Mouse (Mus musculus): ENCODE data around the gene Rad51ap1. TPM values are rescaled to one million over a fixed set of nuclear protein-coding genes. Genes with fewer than 3 reads are reported as not detected.

Gene Rad51ap1
- 65.8 and 68.8 TPM in 2 replicates for polyA plus RNA-seq (2015; fragmentation: Nextera tagmentation; extraction: Ambion mirVana)

- peak within 1 kb of the TSS; percentile 69 for H3K27ac ChIP-seq
- peak within 1 kb of the TSS; percentile 86 for H3K9ac ChIP-seq
- peak within 1 kb of the TSS; percentile 93 for H3K4me3 ChIP-seq
- peak; percentile 99 for ATAC-seq (ENCODE audit: borderline replicate concordance, extremely low read depth, low FRiP score, low TSS enrichment)
- H3K27me3 ChIP-seq: no peaks in the 10 kb centered on the region
- under 1% methylated on average over 33 of the region's 33 CpGs for WGBS
- H3K36me3 ChIP-seq: peaks cover 6% of the 10 kb centered on the region; the same call in 1 of the 2 replicates
- peak within 1 kb of the TSS; percentile 93 for H3K4me2 ChIP-seq
- H3K9me3 ChIP-seq: no peaks in the 10 kb centered on the region
- H3K4me1 ChIP-seq: peaks cover 28% of the 10 kb centered on the region
These were observed at the start of gene Rad51ap1, which contains the start of gene D6Wsu163e for GRCm38 (mm10) chr6:126939487-126940171. Rad51ap1 (minus strand) TSS chr6:126939587. D6Wsu163e (plus strand) TSS chr6:126939962.

- Histone ChIP-seq H3K4me1 (no peaks in the 10 kb centered on the region), H3K4me3 (no peak overlapping the region), H3K27ac (no peak overlapping the region), H3K4me2 (no peak overlapping the region), H3K9ac (no peak overlapping the region), H3K27me3 (no peaks in the 10 kb centered on the region), H3K36me3 (no peaks in the 10 kb centered on the region; the same call in 1 of the 2 replicates), H3K9me3 (no peaks in the 10 kb centered on the region)
- ATAC-seq (ENCODE audit: borderline replicate concordance, extremely low read depth, low FRiP score, low TSS enrichment): no peak
- WGBS: 38% methylated on average over 5 of the region's 5 CpGs
These were observed 42.3 kb upstream of the Rad51ap1 start for GRCm38 (mm10) chr6:126981539-126982234.

DNA sequence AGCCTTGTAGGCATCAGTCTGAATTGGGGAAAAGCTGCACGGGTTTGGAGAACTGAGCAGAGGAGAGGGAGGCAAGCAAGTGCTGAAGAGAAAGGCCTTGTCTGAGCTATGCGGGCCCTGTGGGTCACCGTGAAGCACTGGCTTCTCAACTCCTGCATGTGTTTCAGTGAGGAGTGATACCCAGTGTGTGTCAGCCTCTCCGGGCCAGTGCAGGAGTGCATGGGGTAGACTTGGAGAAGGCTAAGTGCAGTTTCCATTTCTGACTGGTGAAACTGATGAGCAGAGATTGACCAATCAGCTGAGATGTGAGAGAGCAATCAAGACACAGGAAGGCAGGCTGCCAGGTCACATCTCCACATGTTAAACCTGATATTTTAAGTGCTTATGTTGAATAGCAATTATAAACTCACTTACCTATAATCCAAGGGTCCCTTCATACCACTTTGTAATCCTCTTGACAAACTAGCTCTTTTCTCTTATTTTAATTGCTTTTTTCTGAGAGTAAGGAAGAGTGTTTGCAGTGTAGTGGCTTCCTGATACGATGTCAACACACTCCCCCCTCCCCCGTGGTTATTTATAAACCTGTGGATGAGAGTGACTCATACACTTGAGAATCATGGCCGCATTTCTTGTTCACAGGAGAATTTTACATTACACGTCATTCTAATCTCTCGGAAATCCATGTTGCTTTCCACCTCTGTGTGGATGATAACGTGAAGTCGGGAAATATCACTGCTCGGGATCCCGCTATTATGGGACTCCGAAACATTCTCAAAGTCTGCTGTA is 27.0 kb upstream of the Rad51ap1 start:
- no peaks in the 10 kb centered on the region for H3K9me3 ChIP-seq
- H3K4me1 ChIP-seq: no peaks in the 10 kb centered on the region
- no peak overlapping the region for H3K4me2 ChIP-seq
- no peak overlapping the region for H3K27ac ChIP-seq
- no peak overlapping the region for H3K9ac ChIP-seq
- no peak for ATAC-seq (ENCODE audit: borderline replicate concordance, extremely low read depth, low FRiP score, low TSS enrichment)
- 0 out of 2 replicates have a peak, but pooled peaks cover 7% of the 10 kb centered on the region for H3K36me3 ChIP-seq
- no peak overlapping the region for H3K4me3 ChIP-seq
- no peaks in the 10 kb centered on the region for H3K27me3 ChIP-seq
- WGBS: 80% methylated on average over 14 of the region's 14 CpGs

DNA sequence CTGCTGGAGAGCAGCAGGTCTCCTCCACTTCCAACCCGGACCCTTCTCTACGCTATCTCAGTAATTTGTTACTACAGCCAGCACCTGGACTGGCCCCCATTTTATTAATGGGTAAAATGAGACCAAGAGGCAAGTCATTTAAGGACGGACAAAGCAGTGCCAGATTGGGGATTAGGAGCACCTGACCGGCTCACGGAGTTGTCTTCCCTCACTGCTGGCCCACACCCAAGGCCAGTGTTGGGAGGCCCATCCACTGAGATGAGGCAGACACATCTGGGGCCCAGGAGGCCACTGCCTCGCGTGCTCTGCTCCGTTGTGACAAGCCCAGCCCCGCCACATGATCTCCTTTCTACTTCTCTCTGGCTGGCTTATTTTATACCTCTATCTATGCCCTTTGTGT is 24.0 kb upstream of the Rad51ap1 start:
- ATAC-seq (ENCODE audit: borderline replicate concordance, extremely low read depth, low FRiP score, low TSS enrichment): no peak
- H3K9ac ChIP-seq: no peak overlapping the region
- WGBS: 88% methylated on average over 9 of the region's 9 CpGs

DNA sequence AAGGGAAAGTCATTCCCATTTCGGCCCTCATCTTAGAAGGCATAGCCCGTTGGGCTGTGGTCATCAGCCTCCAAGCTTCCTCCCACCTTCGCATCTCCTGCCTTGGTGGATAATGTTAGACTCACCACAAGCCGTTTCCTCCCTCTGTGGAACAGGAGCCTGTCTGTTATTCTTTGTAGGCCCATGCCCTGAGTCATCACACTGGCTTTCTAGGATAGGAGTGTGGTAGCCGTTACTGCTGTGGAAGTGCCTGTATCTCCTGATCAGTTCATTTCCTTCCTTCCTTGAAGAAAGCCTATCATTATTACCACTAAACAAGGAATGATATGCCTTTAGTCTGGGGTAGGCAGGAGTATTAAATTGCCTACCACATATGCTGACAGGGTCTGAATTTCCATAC is 23.3 kb upstream of the Rad51ap1 start:
- WGBS: 76% methylated on average over 5 of the region's 5 CpGs
- no peaks in the 10 kb centered on the region for H3K27me3 ChIP-seq
- no peak for ATAC-seq (ENCODE audit: borderline replicate concordance, extremely low read depth, low FRiP score, low TSS enrichment)

More for the DNA sequence above, 24.0 kb upstream of the Rad51ap1 start:
- Histone ChIP-seq H3K9me3 (no peaks in the 10 kb centered on the region), H3K27me3 (no peaks in the 10 kb centered on the region), H3K27ac (no peak overlapping the region), H3K4me3 (no peak overlapping the region), H3K4me2 (no peak overlapping the region), H3K36me3 (0 out of 2 replicates have a peak, but pooled peaks cover 7% of the 10 kb centered on the region), H3K4me1 (no peaks in the 10 kb centered on the region)

GRCm38 (mm10) chr6:126961371-126962018 is 22.1 kb upstream of the Rad51ap1 start:
- no peaks in the 10 kb centered on the region for H3K27me3 ChIP-seq
- H3K4me3 ChIP-seq: no peak overlapping the region
- H3K9me3 ChIP-seq: no peaks in the 10 kb centered on the region
- 85% methylated on average over 8 of the region's 8 CpGs for WGBS
- H3K27ac ChIP-seq: no peak overlapping the region
- ATAC-seq (ENCODE audit: borderline replicate concordance, extremely low read depth, low FRiP score, low TSS enrichment): no peak
- no peaks in the 10 kb centered on the region for H3K4me1 ChIP-seq
- no peak overlapping the region for H3K4me2 ChIP-seq
- H3K36me3 ChIP-seq: peaks cover 19% of the 10 kb centered on the region; the same call in 1 of the 2 replicates
- no peak overlapping the region for H3K9ac ChIP-seq

More for the DNA sequence above, 23.3 kb upstream of the Rad51ap1 start:
- H3K4me3 ChIP-seq: no peak overlapping the region
- H3K9me3 ChIP-seq: no peaks in the 10 kb centered on the region
- no peak overlapping the region for H3K9ac ChIP-seq
- no peaks in the 10 kb centered on the region for H3K4me1 ChIP-seq
- H3K4me2 ChIP-seq: no peak overlapping the region
- H3K27ac ChIP-seq: no peak overlapping the region
- 0 out of 2 replicates have a peak, but pooled peaks cover 9% of the 10 kb centered on the region for H3K36me3 ChIP-seq

GRCm38 (mm10) chr6:126955734-126956133 is 16.3 kb upstream of the Rad51ap1 start:
- Histone ChIP-seq H3K27ac (no peak overlapping the region), H3K27me3 (no peaks in the 10 kb centered on the region), H3K4me3 (no peak overlapping the region), H3K4me1 (no peaks in the 10 kb centered on the region), H3K36me3 (peaks cover 21% of the 10 kb centered on the region), H3K4me2 (no peak overlapping the region), H3K9me3 (no peaks in the 10 kb centered on the region), H3K9ac (no peak overlapping the region)
- no peak for ATAC-seq (ENCODE audit: borderline replicate concordance, extremely low read depth, low FRiP score, low TSS enrichment)
- 5% methylated on average over 10 of the region's 10 CpGs for WGBS

DNA sequence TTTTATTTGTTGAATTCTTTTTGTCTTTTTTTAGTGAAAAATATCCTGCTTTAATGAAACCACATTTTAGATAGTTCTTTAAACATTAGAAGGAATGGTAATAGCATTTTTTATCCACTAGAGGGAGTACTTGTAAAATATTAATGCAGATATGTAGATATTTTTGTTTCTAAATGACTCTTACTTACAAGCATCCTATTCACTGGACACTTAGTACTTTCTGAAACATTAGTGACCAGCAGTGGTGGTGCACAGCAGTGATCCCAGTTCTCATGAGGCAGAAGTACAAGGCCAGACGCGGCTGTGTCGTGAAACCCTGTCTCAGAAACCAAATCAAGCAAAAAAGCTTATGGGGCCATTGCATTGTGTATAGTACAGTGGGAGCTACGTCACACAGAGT is 8.9 kb upstream of the Rad51ap1 start:
- no peak overlapping the region for H3K4me2 ChIP-seq
- H3K9ac ChIP-seq: no peak overlapping the region
- H3K9me3 ChIP-seq: no peaks in the 10 kb centered on the region
- peaks cover 24% of the 10 kb centered on the region; the same call in 1 of the 2 replicates for H3K36me3 ChIP-seq
- H3K27ac ChIP-seq: no peak overlapping the region
- no peak overlapping the region for H3K4me3 ChIP-seq
- H3K27me3 ChIP-seq: no peaks in the 10 kb centered on the region
- 85% methylated on average over 4 of the region's 4 CpGs for WGBS
- H3K4me1 ChIP-seq: no peaks in the 10 kb centered on the region
- no peak for ATAC-seq (ENCODE audit: borderline replicate concordance, extremely low read depth, low FRiP score, low TSS enrichment)

DNA sequence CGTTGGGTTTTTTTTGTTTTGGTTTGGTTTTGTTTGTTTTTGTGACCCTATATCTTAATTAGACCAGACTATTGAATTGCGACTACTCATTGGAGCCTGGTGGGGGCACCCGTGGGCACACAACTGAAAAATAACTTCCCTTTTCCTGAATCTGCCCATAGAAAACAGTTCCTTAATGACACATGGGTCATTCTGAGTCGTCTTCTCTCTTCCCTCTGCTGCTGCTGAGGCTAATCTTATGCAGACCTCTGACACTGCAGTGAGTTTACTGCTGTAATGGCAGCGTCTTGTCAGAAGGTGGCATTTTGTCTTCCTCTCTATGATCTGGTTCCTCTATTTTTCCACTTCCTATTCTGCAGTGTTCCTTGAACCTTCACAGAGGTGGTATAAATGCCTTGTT is 1.1 kb upstream of the Rad51ap1 start:
- H3K9ac ChIP-seq: peak overlapping the region; percentile 86
- ATAC-seq (ENCODE audit: borderline replicate concordance, extremely low read depth, low FRiP score, low TSS enrichment): no peak
- no peak overlapping the region for H3K27ac ChIP-seq
- peaks cover 7% of the 10 kb centered on the region; the same call in 1 of the 2 replicates for H3K36me3 ChIP-seq
- H3K4me1 ChIP-seq: peaks cover 28% of the 10 kb centered on the region
- no peaks in the 10 kb centered on the region for H3K27me3 ChIP-seq
- 3% methylated on average over 5 of the region's 5 CpGs for WGBS
- H3K9me3 ChIP-seq: no peaks in the 10 kb centered on the region
- peak overlapping the region; percentile 93 for H3K4me3 ChIP-seq
- peak overlapping the region; percentile 93 for H3K4me2 ChIP-seq

- Histone ChIP-seq H3K27ac (peak overlapping the region; percentile 69), H3K36me3 (peaks cover 10% of the 10 kb centered on the region), H3K4me2 (peak overlapping the region; percentile 93), H3K4me3 (peak overlapping the region; percentile 93), H3K9ac (peak overlapping the region; percentile 86), H3K27me3 (no peaks in the 10 kb centered on the region), H3K9me3 (no peaks in the 10 kb centered on the region), H3K4me1 (peaks cover 28% of the 10 kb centered on the region)
- peak; percentile 66 for ATAC-seq (ENCODE audit: borderline replicate concordance, extremely low read depth, low FRiP score, low TSS enrichment)
- under 1% methylated on average over 31 of the region's 31 CpGs for WGBS
These were observed 417 bp downstream of the Rad51ap1 start for GRCm38 (mm10) chr6:126938853-126939486.

DNA sequence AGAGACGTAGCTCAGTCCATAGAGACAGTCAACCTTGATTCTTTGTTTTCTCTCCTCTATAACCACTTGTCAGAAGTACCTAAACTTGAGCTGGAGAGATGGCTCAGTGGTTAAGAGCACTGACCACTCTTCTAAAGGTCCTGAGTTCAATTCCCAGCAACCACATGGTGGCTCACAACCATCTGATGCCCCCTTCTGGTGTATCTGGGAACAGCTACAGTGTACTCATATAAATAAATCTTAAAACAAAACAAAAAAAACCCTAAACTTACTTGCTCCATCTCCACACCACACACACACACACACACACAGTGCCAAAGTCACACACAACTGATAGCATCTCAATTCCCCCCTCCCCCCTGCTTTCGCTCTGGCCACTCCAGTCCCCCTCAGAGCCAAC is 1.3 kb downstream of the Rad51ap1 start:
- no peaks in the 10 kb centered on the region for H3K27me3 ChIP-seq
- H3K9ac ChIP-seq: peak overlapping the region; percentile 86; the same call in 1 of the 2 replicates
- peak overlapping the region; percentile 93 for H3K4me3 ChIP-seq
- H3K27ac ChIP-seq: no peak overlapping the region
- H3K36me3 ChIP-seq: peaks cover 17% of the 10 kb centered on the region
- no peak for ATAC-seq (ENCODE audit: borderline replicate concordance, extremely low read depth, low FRiP score, low TSS enrichment)
- 79% methylated on average over 2 of the region's 2 CpGs for WGBS
- H3K9me3 ChIP-seq: no peaks in the 10 kb centered on the region
- peaks cover 28% of the 10 kb centered on the region for H3K4me1 ChIP-seq
- H3K4me2 ChIP-seq: peak overlapping the region; percentile 93

Measured in lung, embryonic 15.5 days (tissue).